Mouse (Mus musculus) lung, postnatal 0 days (tissue): ENCODE data around the gene Cygb. TPM values are rescaled to one million over a fixed set of nuclear protein-coding genes. Genes with fewer than 3 reads are reported as not detected.
A peak's percentile ranks its signal among the peaks of the same experiment; 100 is the strongest.

Experiments
- ATAC-seq: fragments of 200-750 bp; cut with Nextera tagmentation; 2 replicates; pipeline ENCODE4 v1.8.0; 2017; ENCODE audit warnings: moderate library complexity
- DNase-seq: peaks from one replicate; pipeline ENCODE4 v3.0.0-alpha.2; 2016; ENCODE audit warnings: low spot score
- H3K27ac ChIP-seq: fragments of 300-500 bp; sonication (generic); 2 replicates; pipeline ENCODE4 v1.5.1; 2014; ENCODE audit warnings: antibody characterized with exemption, mild to moderate bottlenecking, low read length, mixed read lengths
- H3K27me3 ChIP-seq: fragments of 300-500 bp; sonication (generic); replicated peaks from 2 replicates; pipeline ENCODE4 v1.6.1; 2014; ENCODE audit warnings: low read length, mixed read lengths; ENCODE audit not compliant: insufficient read depth
- H3K36me3 ChIP-seq: fragments of 300-500 bp; sonication (generic); 2 replicates; pipeline ENCODE4 v1.6.1; 2014; ENCODE audit warnings: low read length, mixed read lengths; ENCODE audit not compliant: insufficient read depth
- H3K4me1 ChIP-seq: fragments of 300-500 bp; sonication (generic); 2 replicates; pipeline ENCODE4 v1.6.1; 2014; ENCODE audit warnings: antibody characterized with exemption, low read depth, low read length, mixed read lengths; ENCODE audit not compliant: insufficient read depth
- H3K4me2 ChIP-seq: fragments of 300-500 bp; sonication (generic); replicated peaks from 2 replicates; pipeline ENCODE4 v1.6.1; 2014; ENCODE audit warnings: low read depth, mild to moderate bottlenecking, low read length, moderate library complexity, mixed read lengths
- H3K4me3 ChIP-seq: fragments of 300-500 bp; sonication (generic); 2 replicates; pipeline ENCODE4 v1.5.1; 2014; ENCODE audit warnings: low read depth, low read length
- H3K9ac ChIP-seq: fragments of 300-500 bp; sonication (generic); replicated peaks from 2 replicates; pipeline ENCODE4 v1.6.1; 2014; ENCODE audit warnings: low read depth, mild to moderate bottlenecking
- H3K9me3 ChIP-seq: fragments of 300-500 bp; sonication (generic); 2 replicates; pipeline ENCODE4 v1.6.1; 2016; ENCODE audit warnings: low read length, mixed read lengths
- CTCF ChIP-seq: IDR thresholded peaks from 2 replicates; pipeline ENCODE4 v1.5.1; 2016; ENCODE audit warnings: antibody characterized with exemption, mild to moderate bottlenecking
- EP300 ChIP-seq: IDR thresholded peaks from 2 replicates; pipeline ENCODE4 v1.6.1; 2016; ENCODE audit warnings: antibody characterized with exemption, mild to moderate bottlenecking, control low read depth
- WGBS: fragments of 180-500 bp; shearing (Covaris S2); extraction: QIAGEN DNeasy Blood & Tissue Kit; methylation state at CpG from one replicate; pipeline ENCODE4 v1.1.7; 2014; 5-methylcytosine and 5-hydroxymethylcytosine counted together
- polyA plus RNA-seq: library from polyadenylated mRNA; unstranded; fragments of >200 nt; fragmentation: Nextera tagmentation; extraction: Ambion mirVana; gene quantifications from 2 replicates; pipeline ENCODE4 v1.2.1, GENCODE M21; 2015

The Cygb gene
- polyA plus RNA-seq, 1 experiment from 2014 or later, result 32.0 TPM

DNA sequence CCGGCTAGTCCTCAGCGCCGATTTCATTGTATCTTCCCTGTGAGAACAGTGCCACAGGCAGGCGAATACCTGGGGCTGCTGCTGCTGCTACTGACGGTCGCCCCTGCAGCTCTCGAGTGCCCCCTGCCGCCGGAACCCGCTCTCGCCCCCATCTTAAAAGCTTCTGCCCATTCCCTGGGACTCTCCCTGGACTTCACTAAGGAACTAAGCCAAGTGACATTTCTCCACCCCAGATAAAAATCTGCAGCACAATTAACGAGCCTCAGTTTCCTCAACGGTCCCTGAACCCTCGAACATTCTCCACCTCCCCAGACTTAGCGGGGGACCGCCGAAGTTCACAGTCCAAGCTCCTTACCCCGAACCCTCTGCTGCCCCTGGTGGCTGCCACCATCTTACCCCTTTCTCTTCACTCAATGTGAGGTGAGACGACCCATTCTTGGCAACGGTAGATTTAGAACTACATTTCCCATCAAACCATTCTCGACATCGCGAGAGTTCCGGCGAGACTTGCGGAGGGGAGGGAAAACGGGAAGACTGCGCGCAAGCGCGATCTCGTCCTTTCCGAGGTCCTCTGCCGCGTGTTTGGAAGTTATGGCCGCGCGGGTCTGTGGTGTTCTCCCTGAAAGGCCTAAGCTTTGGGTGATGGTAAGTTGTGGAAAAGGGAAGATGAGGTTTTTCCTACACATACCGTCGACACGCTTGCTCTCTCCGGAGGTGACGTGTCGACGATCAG, 17.2 kb upstream of the Cygb start:
- H3K36me3 ChIP-seq, result 0 out of 2 replicates have a peak, but pooled peaks cover 15% of the 10 kb centered on the region
- H3K27ac ChIP-seq, result peak overlapping the region; percentile 76
- DNase-seq (peak; percentile 97), ATAC-seq (peak; percentile 87)
- H3K9me3 ChIP-seq, result no peaks in the 10 kb centered on the region
- H3K4me3 ChIP-seq, result peak overlapping the region; percentile 62
- TF ChIP-seq EP300 (peak; percentile 61), CTCF (peak; percentile 79)
- peaks cover 3% of the 10 kb centered on the region; the same call in 1 of the 2 replicates for H3K4me1 ChIP-seq
- peak overlapping the region; percentile 81 for H3K9ac ChIP-seq
- 1% methylated on average over 45 of the region's 45 CpGs for WGBS
- H3K27me3 ChIP-seq, result no peaks in the 10 kb centered on the region
- H3K4me2 ChIP-seq, result peak overlapping the region; percentile 85

DNA sequence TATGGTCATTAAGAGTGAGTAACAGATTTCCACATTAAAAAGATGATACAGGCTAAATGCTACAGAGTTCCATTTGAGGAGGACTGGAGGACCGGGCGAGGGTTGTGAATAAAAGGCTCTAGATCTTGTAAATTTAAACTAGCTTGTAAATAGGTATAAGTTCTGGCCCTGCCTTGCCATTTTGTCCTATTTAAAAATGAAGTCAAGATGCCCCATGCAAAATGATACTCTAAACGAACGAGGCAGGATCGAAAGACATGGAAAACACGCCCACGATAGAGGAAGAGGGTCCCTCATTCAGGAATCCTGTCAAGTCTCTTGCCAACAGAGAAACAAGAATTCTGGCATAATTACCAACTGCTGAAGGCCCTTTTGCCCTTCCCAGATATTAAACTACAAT, 16.3 kb upstream of the Cygb start:
- Histone ChIP-seq H3K9me3 (no peaks in the 10 kb centered on the region), H3K4me1 (peaks cover 3% of the 10 kb centered on the region; the same call in 1 of the 2 replicates), H3K36me3 (0 out of 2 replicates have a peak, but pooled peaks cover 12% of the 10 kb centered on the region), H3K4me3 (no peak overlapping the region), H3K4me2 (no peak overlapping the region), H3K27ac (no peak overlapping the region), H3K27me3 (no peaks in the 10 kb centered on the region), H3K9ac (no peak overlapping the region)
- WGBS, result 82% methylated on average over 7 of the region's 7 CpGs
- ATAC-seq (no peak), DNase-seq (no peak)
- TF ChIP-seq EP300 (no peak), CTCF (no peak)

DNA sequence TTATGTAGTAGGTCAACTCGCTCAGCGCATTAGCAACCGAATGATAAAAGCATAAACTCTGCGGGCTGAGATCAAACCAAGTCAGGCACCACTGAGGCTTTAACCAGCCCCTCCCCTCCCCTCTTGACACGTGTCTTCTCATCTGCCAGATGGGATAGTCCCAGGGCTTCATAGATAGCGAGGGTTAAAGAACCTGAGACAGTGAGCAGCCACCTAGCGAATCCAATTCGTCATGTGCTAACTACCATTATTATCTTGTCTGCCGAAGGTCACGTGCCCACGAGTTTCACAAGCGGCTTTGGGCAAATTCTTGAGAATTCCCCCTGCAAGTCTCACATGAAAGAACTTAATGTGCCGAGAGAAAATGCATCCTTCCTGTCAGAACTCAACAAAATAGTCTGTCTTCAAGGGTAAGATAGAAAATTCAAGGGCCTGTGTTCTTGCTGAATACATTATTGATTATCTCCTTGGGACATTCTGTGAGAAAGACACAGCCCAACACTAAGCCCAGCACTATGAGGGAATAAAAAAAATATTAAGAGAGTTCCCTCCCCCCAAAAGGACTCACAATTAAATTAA, 15.8 kb upstream of the Cygb start:
- no peak for TF ChIP-seq CTCF
- TF ChIP-seq EP300, result no peak
- DNase-seq (no peak), ATAC-seq (no peak)
- H3K9ac ChIP-seq, result no peak overlapping the region
- H3K4me2 ChIP-seq, result no peak overlapping the region
- H3K27me3 ChIP-seq, result no peaks in the 10 kb centered on the region
- H3K9me3 ChIP-seq, result no peaks in the 10 kb centered on the region
- H3K36me3 ChIP-seq, result 0 out of 2 replicates have a peak, but pooled peaks cover 12% of the 10 kb centered on the region
- no peak overlapping the region for H3K27ac ChIP-seq
- peaks cover 3% of the 10 kb centered on the region; the same call in 1 of the 2 replicates for H3K4me1 ChIP-seq
- no peak overlapping the region for H3K4me3 ChIP-seq
- WGBS, result 41% methylated on average over 13 of the region's 13 CpGs

DNA sequence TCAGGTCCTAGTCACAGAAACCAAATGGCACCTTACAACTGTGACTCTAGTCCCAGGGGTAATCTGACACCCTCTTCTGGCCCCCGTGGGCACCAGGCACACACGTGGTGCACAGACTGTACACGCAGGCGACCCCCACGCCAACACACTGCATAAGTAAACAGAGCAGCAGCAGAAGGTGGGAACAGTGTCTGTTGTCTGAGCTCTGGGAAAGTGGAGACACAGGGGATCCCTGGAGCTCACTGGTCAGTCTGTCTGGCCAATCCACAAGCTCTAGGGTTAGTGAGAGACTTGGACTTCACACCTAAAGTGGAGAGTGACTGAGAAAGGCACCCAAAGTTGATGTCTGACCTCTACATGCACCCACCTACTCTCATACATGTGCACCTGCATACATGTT, 15.2 kb upstream of the Cygb start:
- Histone ChIP-seq H3K9me3 (no peaks in the 10 kb centered on the region), H3K27me3 (no peaks in the 10 kb centered on the region), H3K4me1 (peaks cover 3% of the 10 kb centered on the region; the same call in 1 of the 2 replicates), H3K27ac (no peak overlapping the region), H3K4me3 (no peak overlapping the region), H3K9ac (no peak overlapping the region), H3K4me2 (no peak overlapping the region), H3K36me3 (0 out of 2 replicates have a peak, but pooled peaks cover 8% of the 10 kb centered on the region)
- ATAC-seq (no peak), DNase-seq (no peak)
- 25% methylated on average over 5 of the region's 5 CpGs for WGBS
- TF ChIP-seq EP300 (no peak), CTCF (no peak)

DNA sequence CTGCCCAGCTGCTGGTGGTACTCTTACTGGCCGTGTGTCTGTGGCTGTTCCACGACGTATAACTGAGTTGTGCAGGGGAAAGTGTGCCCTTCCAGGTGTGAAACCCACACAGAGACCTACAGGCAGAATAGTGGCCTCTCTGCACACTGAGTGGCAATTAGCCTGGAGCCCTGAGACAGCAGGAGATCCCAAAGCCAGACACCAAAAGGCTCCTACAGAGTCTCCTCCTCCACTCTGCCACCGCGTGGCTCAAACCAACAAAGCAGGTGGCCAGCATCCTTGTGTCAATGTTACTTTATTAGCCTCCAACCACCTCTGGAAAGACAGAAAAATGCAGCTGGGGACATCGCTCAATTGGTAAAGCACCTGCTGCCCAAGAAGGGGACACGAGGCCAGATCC, 14.7 kb upstream of the Cygb start:
- Histone ChIP-seq H3K4me2 (no peak overlapping the region), H3K4me1 (peaks cover 3% of the 10 kb centered on the region; the same call in 1 of the 2 replicates), H3K36me3 (0 out of 2 replicates have a peak, but pooled peaks cover 3% of the 10 kb centered on the region), H3K9me3 (no peaks in the 10 kb centered on the region), H3K27me3 (no peaks in the 10 kb centered on the region), H3K27ac (no peak overlapping the region), H3K9ac (no peak overlapping the region), H3K4me3 (no peak overlapping the region)
- ATAC-seq, result no peak
- TF ChIP-seq EP300 (no peak), CTCF (peak; percentile 50)
- no peak for DNase-seq
- WGBS, result 41% methylated on average over 7 of the region's 7 CpGs

DNA sequence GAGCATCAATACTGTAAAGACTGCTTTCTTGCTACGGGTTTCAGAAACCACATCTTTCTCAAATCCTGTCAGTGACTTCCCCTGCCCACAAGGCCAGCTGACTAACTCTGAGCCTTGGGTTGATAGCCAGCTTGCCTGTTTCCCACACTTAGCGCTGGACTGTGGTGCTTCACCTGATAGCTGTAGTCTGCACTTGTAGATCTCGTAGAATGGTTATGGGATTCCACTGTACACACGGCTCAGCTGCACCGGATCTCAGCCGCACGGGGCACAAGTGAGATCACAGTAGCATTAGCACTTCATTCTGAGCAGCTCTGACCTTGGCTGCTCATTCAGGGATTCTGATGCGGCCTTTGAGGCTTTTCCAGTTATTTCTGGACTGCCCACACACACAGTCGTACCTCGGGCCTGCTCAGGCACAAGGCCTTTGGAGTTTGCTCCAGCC, 14.3 kb upstream of the Cygb start:
- no peak overlapping the region for H3K9ac ChIP-seq
- no peaks in the 10 kb centered on the region for H3K9me3 ChIP-seq
- H3K27ac ChIP-seq, result no peak overlapping the region
- ATAC-seq (no peak), DNase-seq (no peak)
- TF ChIP-seq EP300 (no peak), CTCF (no peak)
- H3K4me1 ChIP-seq, result peaks cover 3% of the 10 kb centered on the region; the same call in 1 of the 2 replicates
- H3K36me3 ChIP-seq, result no peaks in the 10 kb centered on the region
- no peaks in the 10 kb centered on the region for H3K27me3 ChIP-seq
- no peak overlapping the region for H3K4me3 ChIP-seq
- WGBS, result 47% methylated on average over 10 of the region's 10 CpGs
- H3K4me2 ChIP-seq, result no peak overlapping the region
